Mouse (Mus musculus): ENCODE results near the gene Mical3. TPM values are rescaled to one million over a fixed set of nuclear protein-coding genes. Genes with fewer than 3 reads are reported as not detected.
A peak's percentile ranks its signal among the peaks of the same experiment; 100 is the strongest.

Mical3 gene
- polyA plus RNA-seq, 1 experiment from 2014 or later: 27.4 TPM

- H3K9ac ChIP-seq (ENCODE audit: low read depth, low read length): no peak overlapping the region
- no peaks in the 10 kb centered on the region for H3K36me3 ChIP-seq (ENCODE audit: control insufficient read depth, insufficient read depth, low read length)
- H3K27me3 ChIP-seq (ENCODE audit: control insufficient read depth, insufficient read depth, low read length): no peaks in the 10 kb centered on the region
- H3K4me3 ChIP-seq (ENCODE audit: low read depth, low read length): no peak overlapping the region
- peaks cover 3% of the 10 kb centered on the region; the same call in 1 of the 2 replicates for H3K4me1 ChIP-seq (replicated peaks; ENCODE audit: control insufficient read depth, insufficient read depth, low read length)
- H3K27ac ChIP-seq (ENCODE audit: low read depth, low read length): no peak overlapping the region
- DNase-seq (ENCODE audit: low spot score): no peak
- no peak for ATAC-seq (ENCODE audit: low FRiP score)
- H3K9me3 ChIP-seq (ENCODE audit: control insufficient read depth, low read length): no peaks in the 10 kb centered on the region
- WGBS: 90% methylated on average over 7 of the region's 7 CpGs
- no peak overlapping the region for H3K4me2 ChIP-seq (replicated peaks; ENCODE audit: low read depth, low read length)
These were observed 11.5 kb upstream of the Mical3 start for GRCm38 (mm10) chr6:121142298-121142697.

GRCm38 (mm10) chr6:121139271-121139670 lies 8.5 kb upstream of the Mical3 start:
- no peaks in the 10 kb centered on the region for H3K27me3 ChIP-seq (ENCODE audit: control insufficient read depth, insufficient read depth, low read length)
- DNase-seq (ENCODE audit: low spot score) (no peak), ATAC-seq (ENCODE audit: low FRiP score) (no peak)
- H3K9ac ChIP-seq (ENCODE audit: low read depth, low read length): no peak overlapping the region
- no peak overlapping the region for H3K27ac ChIP-seq (ENCODE audit: low read depth, low read length)
- no peak overlapping the region for H3K4me3 ChIP-seq (ENCODE audit: low read depth, low read length)
- H3K9me3 ChIP-seq (ENCODE audit: control insufficient read depth, low read length): no peaks in the 10 kb centered on the region
- WGBS: 91% methylated on average over 1 of the region's 1 CpGs
- no peak overlapping the region for H3K4me2 ChIP-seq (replicated peaks; ENCODE audit: low read depth, low read length)
- no peaks in the 10 kb centered on the region for H3K36me3 ChIP-seq (ENCODE audit: control insufficient read depth, insufficient read depth, low read length)
- no peaks in the 10 kb centered on the region for H3K4me1 ChIP-seq (replicated peaks; ENCODE audit: control insufficient read depth, insufficient read depth, low read length)

- Histone ChIP-seq H3K4me1 (replicated peaks; ENCODE audit: control insufficient read depth, insufficient read depth, low read length) (no peaks in the 10 kb centered on the region), H3K9me3 (ENCODE audit: control insufficient read depth, low read length) (no peaks in the 10 kb centered on the region), H3K4me3 (ENCODE audit: low read depth, low read length) (no peak overlapping the region), H3K36me3 (ENCODE audit: control insufficient read depth, insufficient read depth, low read length) (no peaks in the 10 kb centered on the region), H3K27me3 (ENCODE audit: control insufficient read depth, insufficient read depth, low read length) (no peaks in the 10 kb centered on the region; the same call in 1 of the 2 replicates), H3K27ac (ENCODE audit: low read depth, low read length) (no peak overlapping the region), H3K4me2 (replicated peaks; ENCODE audit: low read depth, low read length) (no peak overlapping the region), H3K9ac (ENCODE audit: low read depth, low read length) (no peak overlapping the region)
- ATAC-seq (ENCODE audit: low FRiP score) (no peak), DNase-seq (ENCODE audit: low spot score) (no peak)
- WGBS: 86% methylated on average over 12 of the region's 12 CpGs
These were observed 7.7 kb upstream of the Mical3 start for GRCm38 (mm10) chr6:121138338-121139040.

- Histone ChIP-seq H3K9ac (ENCODE audit: low read depth, low read length) (no peak overlapping the region), H3K4me2 (replicated peaks; ENCODE audit: low read depth, low read length) (no peak overlapping the region), H3K36me3 (ENCODE audit: control insufficient read depth, insufficient read depth, low read length) (no peaks in the 10 kb centered on the region), H3K27me3 (ENCODE audit: control insufficient read depth, insufficient read depth, low read length) (peaks cover 2% of the 10 kb centered on the region), H3K4me3 (ENCODE audit: low read depth, low read length) (no peak overlapping the region), H3K9me3 (ENCODE audit: control insufficient read depth, low read length) (no peaks in the 10 kb centered on the region), H3K4me1 (replicated peaks; ENCODE audit: control insufficient read depth, insufficient read depth, low read length) (no peaks in the 10 kb centered on the region), H3K27ac (ENCODE audit: low read depth, low read length) (no peak overlapping the region)
- ATAC-seq (ENCODE audit: low FRiP score): no peak
- 73% methylated on average over 6 of the region's 6 CpGs for WGBS
- no peak for DNase-seq (ENCODE audit: low spot score)
These were observed 6.4 kb upstream of the Mical3 start for GRCm38 (mm10) chr6:121137222-121137621.

GRCm38 (mm10) chr6:121134884-121135283 lies 4.1 kb upstream of the Mical3 start:
- DNase-seq (ENCODE audit: low spot score): no peak
- WGBS: 33% methylated on average over 5 of the region's 5 CpGs

GRCm38 (mm10) chr6:121134249-121134648 lies 3.5 kb upstream of the Mical3 start:
- no peak overlapping the region for H3K27ac ChIP-seq (ENCODE audit: low read depth, low read length)
- DNase-seq (ENCODE audit: low spot score) (no peak), ATAC-seq (ENCODE audit: low FRiP score) (no peak)
- 26% methylated on average over 3 of the region's 3 CpGs for WGBS
- peaks cover 4% of the 10 kb centered on the region for H3K27me3 ChIP-seq (ENCODE audit: control insufficient read depth, insufficient read depth, low read length)
- H3K9me3 ChIP-seq (ENCODE audit: control insufficient read depth, low read length): no peaks in the 10 kb centered on the region
- H3K4me3 ChIP-seq (ENCODE audit: low read depth, low read length): no peak overlapping the region
- H3K36me3 ChIP-seq (ENCODE audit: control insufficient read depth, insufficient read depth, low read length): no peaks in the 10 kb centered on the region
- H3K4me1 ChIP-seq (replicated peaks; ENCODE audit: control insufficient read depth, insufficient read depth, low read length): no peaks in the 10 kb centered on the region
- no peak overlapping the region for H3K9ac ChIP-seq (ENCODE audit: low read depth, low read length)
- no peak overlapping the region for H3K4me2 ChIP-seq (replicated peaks; ENCODE audit: low read depth, low read length)

More at GRCm38 (mm10) chr6:121134884-121135283, 4.1 kb upstream of the Mical3 start:
- no peak overlapping the region for H3K4me3 ChIP-seq (ENCODE audit: low read depth, low read length)
- no peak overlapping the region for H3K4me2 ChIP-seq (replicated peaks; ENCODE audit: low read depth, low read length)
- no peaks in the 10 kb centered on the region for H3K4me1 ChIP-seq (replicated peaks; ENCODE audit: control insufficient read depth, insufficient read depth, low read length)
- no peaks in the 10 kb centered on the region for H3K36me3 ChIP-seq (ENCODE audit: control insufficient read depth, insufficient read depth, low read length)
- H3K9me3 ChIP-seq (ENCODE audit: control insufficient read depth, low read length): no peaks in the 10 kb centered on the region
- no peak overlapping the region for H3K27ac ChIP-seq (ENCODE audit: low read depth, low read length)
- peaks cover 4% of the 10 kb centered on the region for H3K27me3 ChIP-seq (ENCODE audit: control insufficient read depth, insufficient read depth, low read length)
- ATAC-seq (ENCODE audit: low FRiP score): no peak
- H3K9ac ChIP-seq (ENCODE audit: low read depth, low read length): no peak overlapping the region

GRCm38 (mm10) chr6:121130039-121130705 lies 627 bp downstream of the Mical3 start:
- DNase-seq (ENCODE audit: low spot score): peak; percentile 96
- Histone ChIP-seq H3K27ac (ENCODE audit: low read depth, low read length) (peak overlapping the region; percentile 20), H3K36me3 (ENCODE audit: control insufficient read depth, insufficient read depth, low read length) (no peaks in the 10 kb centered on the region), H3K27me3 (ENCODE audit: control insufficient read depth, insufficient read depth, low read length) (peaks cover 4% of the 10 kb centered on the region), H3K4me2 (replicated peaks; ENCODE audit: low read depth, low read length) (peak overlapping the region; percentile 64), H3K4me1 (replicated peaks; ENCODE audit: control insufficient read depth, insufficient read depth, low read length) (no peaks in the 10 kb centered on the region), H3K9me3 (ENCODE audit: control insufficient read depth, low read length) (no peaks in the 10 kb centered on the region), H3K9ac (ENCODE audit: low read depth, low read length) (peak overlapping the region; percentile 59), H3K4me3 (ENCODE audit: low read depth, low read length) (peak overlapping the region; percentile 32)
- 1% methylated on average over 32 of the region's 32 CpGs for WGBS
- peak; percentile 93 for ATAC-seq (ENCODE audit: low FRiP score)

GRCm38 (mm10) chr6:121129506-121129905 lies 1.3 kb downstream of the Mical3 start:
- WGBS: 7% methylated on average over 21 of the region's 21 CpGs
- peak overlapping the region; percentile 32 for H3K4me3 ChIP-seq (ENCODE audit: low read depth, low read length)
- peak overlapping the region; percentile 59 for H3K9ac ChIP-seq (ENCODE audit: low read depth, low read length)
- DNase-seq (ENCODE audit: low spot score) (peak; percentile 53), ATAC-seq (ENCODE audit: low FRiP score) (peak; percentile 42)
- no peaks in the 10 kb centered on the region for H3K9me3 ChIP-seq (ENCODE audit: control insufficient read depth, low read length)
- 0 out of 2 replicates have a peak overlapping the region, but pooled peaks have one; percentile 7 for H3K27ac ChIP-seq (ENCODE audit: low read depth, low read length)
- no peaks in the 10 kb centered on the region for H3K36me3 ChIP-seq (ENCODE audit: control insufficient read depth, insufficient read depth, low read length)
- H3K4me1 ChIP-seq (replicated peaks; ENCODE audit: control insufficient read depth, insufficient read depth, low read length): no peaks in the 10 kb centered on the region
- H3K27me3 ChIP-seq (ENCODE audit: control insufficient read depth, insufficient read depth, low read length): peaks cover 4% of the 10 kb centered on the region
- peak overlapping the region; percentile 64 for H3K4me2 ChIP-seq (replicated peaks; ENCODE audit: low read depth, low read length)

GRCm38 (mm10) chr6:121128736-121129135 lies 2.1 kb downstream of the Mical3 start:
- H3K27me3 ChIP-seq (ENCODE audit: control insufficient read depth, insufficient read depth, low read length): peaks cover 4% of the 10 kb centered on the region
- no peaks in the 10 kb centered on the region for H3K4me1 ChIP-seq (replicated peaks; ENCODE audit: control insufficient read depth, insufficient read depth, low read length)
- 83% methylated on average over 5 of the region's 5 CpGs for WGBS
- H3K9me3 ChIP-seq (ENCODE audit: control insufficient read depth, low read length): no peaks in the 10 kb centered on the region
- DNase-seq (ENCODE audit: low spot score) (no peak), ATAC-seq (ENCODE audit: low FRiP score) (no peak)
- H3K9ac ChIP-seq (ENCODE audit: low read depth, low read length): no peak overlapping the region
- no peak overlapping the region for H3K4me2 ChIP-seq (replicated peaks; ENCODE audit: low read depth, low read length)
- no peaks in the 10 kb centered on the region for H3K36me3 ChIP-seq (ENCODE audit: control insufficient read depth, insufficient read depth, low read length)
- H3K27ac ChIP-seq (ENCODE audit: low read depth, low read length): no peak overlapping the region
- no peak overlapping the region for H3K4me3 ChIP-seq (ENCODE audit: low read depth, low read length)

Data from hindbrain, embryonic 11.5 days (tissue).